Mouse (Mus musculus) G1E (cell line): ENCODE results near the gene AC124502.3.

Source experiments
- CTCF ChIP-seq: IDR thresholded peaks from 2 replicates; pipeline ENCODE4 v1.5.1; 2012; ENCODE audit warnings: low read depth, low read length, inconsistent platforms, mixed read lengths
- POLR2AphosphoS5 ChIP-seq: IDR thresholded peaks from 2 replicates; pipeline ENCODE4 v1.6.1; 2012; ENCODE audit warnings: low read depth, low read length, inconsistent platforms; ENCODE audit not compliant: insufficient replicate concordance

GRCm38 (mm10) chr19:5050047-5050905, 11.6 kb downstream of the AC124502.3 start, which contains the start of gene Rin1:
- TF ChIP-seq CTCF (no peak; the same call in 1 of the 2 replicates), POLR2AphosphoS5 (no peak)
